Mouse (Mus musculus) NIH3T3 (cell line): Measurements from ENCODE around the gene Syn3.
"Not testable (repeated sequence)": the region's sequence is repeated elsewhere in the genome, so short reads cannot be mapped to it uniquely, and the experiment has no call there.

Experiments used
- DNase-seq: peaks from one replicate; pipeline ENCODE4 v3.0.0-alpha.2; 2012; ENCODE audit warnings: low read depth

The Syn3 gene

GRCm38 (mm10) chr10:86498673-86499391, at the start of gene Syn3:
Gene Syn3 (minus strand): TSS chr10:86498896.
- DNase-seq: peak; percentile 78

- DNase-seq: not testable (repeated sequence)
Measured at GRCm38 (mm10) chr10:86526357-86526874, 27.7 kb upstream of the Syn3 start.

DNA sequence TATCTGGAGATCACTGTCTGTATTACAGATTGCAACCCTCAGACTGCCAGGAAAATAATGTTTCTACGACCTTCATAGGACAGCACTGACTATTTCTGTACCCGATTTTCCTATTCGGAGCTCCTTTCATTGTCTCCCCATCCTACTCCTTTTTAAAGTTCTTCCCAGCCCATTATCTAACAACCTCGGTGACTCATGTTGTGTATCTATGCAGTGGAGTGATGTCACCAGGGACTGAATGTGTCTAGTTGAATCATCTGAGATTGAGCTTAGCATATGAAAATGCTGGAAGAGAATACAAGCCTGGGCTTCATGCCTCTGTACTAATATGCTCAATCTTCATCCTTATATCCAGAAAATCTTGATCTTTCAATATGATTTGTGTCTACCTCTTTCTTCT, 15.1 kb upstream of the Syn3 start:
- DNase-seq: no peak

- DNase-seq: no peak
Measured at GRCm38 (mm10) chr10:86510941-86511340, 12.2 kb upstream of the Syn3 start.

GRCm38 (mm10) chr10:86502063-86502462, 3.4 kb upstream of the Syn3 start:
- DNase-seq: no peak

DNA sequence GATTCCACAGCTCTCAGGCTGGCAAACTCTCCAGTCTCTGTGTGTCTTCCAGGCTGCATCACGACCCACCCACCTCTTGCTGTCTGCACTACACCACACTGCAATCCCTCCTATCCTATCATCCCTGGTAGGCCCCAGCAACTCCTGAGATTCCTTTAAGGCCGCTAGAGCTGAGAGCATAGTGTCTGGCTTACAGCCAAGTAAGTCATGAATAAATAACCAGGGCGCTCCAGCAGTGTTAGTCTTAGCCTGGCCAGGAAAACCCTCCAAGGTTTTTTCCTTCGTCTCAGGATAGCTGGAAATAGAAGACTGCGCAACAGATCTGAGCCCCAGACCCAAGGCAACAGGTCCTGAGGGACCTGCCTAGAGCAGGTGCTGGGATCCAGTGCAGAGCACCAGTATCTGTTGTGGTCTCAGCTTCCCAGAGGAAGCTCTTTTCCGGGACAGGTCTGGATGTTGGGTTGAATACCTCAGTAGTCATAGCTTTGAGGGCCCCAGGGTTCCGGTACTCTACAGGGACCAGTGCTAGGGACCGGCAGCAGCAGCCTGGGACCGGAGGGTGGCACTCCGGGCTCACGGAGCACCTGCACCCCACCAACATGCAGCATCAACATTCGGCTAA, 534 bp downstream of the Syn3 start:
- DNase-seq: peak; percentile 68

DNA sequence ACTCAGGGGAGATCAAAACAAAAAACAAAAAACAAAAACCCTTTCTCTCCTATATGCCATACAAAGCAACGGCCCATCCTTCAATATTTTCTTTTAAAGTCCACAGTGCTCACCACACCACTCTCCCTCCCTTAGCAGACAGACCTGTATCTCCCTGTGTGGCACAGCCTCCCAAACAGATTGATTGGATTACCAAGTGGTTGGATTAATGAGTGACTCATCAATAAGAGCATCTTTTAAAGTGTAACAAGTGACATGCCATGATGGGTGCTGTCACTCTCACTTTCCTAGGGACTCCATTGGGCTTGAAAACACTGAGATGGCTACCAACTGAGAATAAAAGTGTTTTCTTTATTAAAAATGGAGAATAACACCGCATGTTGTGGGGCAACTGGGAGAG, 2.8 kb downstream of the Syn3 start:
- DNase-seq: no peak

GRCm38 (mm10) chr10:86493140-86493539, 5.6 kb downstream of the Syn3 start:
- no peak for DNase-seq

DNA sequence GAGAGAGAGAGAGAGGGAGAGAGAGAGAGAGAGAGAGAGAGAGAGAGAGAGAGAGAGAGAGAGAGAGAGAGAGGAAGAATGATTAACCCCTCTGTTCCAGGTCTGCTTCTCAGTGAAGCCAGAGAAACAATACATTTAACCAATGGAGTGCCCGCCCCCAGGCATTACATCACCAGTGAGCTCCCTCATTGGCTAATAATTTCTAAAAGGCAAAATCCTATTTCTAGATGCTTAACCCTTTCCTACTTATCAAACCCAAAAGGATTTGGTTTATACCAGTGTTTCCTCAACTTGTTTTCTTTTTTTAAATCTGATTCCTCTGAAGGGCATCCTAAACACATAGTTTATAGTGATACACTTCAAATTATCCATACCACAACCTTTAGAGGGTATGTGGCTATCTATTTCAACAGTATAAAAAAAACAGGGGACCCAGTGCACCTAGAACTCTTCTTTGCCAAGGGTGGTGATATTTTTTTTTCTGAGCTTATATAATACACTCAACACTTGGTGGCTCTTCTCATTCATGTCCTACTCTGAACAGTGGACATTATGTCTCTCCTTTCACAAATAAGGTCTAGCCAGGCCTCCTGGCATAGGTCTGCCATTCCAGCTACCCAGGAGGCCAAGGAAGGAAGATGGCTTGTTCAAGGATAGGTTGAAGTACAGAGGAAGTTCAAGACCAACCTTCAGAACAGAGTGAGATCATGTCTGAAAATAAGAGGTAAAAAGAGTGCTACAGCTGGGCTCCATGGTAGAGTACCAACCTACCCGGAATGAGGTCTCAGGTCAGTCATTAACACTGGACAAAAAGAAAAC, 6.4 kb downstream of the Syn3 start:
- no peak for DNase-seq

DNA sequence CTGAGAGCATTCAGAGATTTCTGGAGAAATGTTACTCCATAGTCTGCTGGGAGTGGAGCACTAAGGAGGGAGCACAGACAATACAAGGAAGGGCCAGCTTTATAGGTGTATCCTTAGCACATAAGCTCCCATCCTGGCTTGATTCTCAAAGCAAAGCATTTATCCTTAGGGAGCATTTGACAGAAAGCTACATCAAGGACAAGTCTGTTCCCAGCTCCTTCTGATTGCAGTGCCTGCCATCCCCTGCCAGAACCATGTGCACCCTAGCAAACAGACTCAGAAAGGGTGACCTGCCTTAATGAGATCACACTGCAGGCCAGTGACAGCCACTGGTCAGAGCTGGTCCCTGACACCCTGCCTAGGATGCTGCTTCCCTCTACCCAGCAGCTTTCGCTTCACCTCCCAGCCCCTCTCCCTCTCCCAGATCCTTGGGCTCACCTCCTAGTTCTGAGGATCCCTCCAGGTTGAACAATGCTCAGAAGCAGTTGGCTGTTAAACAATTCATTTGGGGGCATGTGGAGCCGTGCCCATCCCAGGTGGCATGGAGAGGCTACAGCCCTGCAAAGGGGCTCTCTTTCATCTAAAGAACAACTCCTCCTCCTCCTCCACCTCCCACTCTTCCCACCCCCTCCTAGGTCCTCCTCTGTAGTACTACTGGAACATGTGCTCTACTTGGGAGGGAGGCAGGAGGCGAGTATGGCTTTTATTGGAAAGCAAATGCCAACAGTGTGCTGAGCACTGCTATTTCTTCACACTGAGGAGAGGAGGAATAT, 7.2 kb downstream of the Syn3 start:
- DNase-seq: no peak

DNA sequence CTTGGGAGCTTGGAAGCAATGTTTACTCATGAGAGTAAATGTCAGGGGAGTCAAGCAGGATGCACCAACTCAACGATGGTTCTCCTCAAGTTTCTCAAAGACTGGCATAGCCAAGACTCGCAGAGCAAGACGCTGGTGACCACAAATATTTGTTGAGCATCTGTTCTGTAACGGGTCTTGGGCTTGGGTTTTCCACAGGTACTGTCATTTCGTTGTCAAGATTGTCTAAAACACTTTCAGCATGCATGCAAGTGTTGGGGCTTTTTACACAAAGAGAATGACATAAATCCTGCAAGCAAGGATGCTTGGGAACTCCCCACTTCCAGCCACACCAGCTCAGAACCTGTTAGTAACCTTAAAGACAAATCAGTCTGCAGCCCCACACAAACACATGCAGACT, 10.2 kb downstream of the Syn3 start:
- DNase-seq: no peak

GRCm38 (mm10) chr10:86485971-86486370, 12.7 kb downstream of the Syn3 start:
- DNase-seq: no peak

GRCm38 (mm10) chr10:86483968-86484367, 14.7 kb downstream of the Syn3 start:
- peak; percentile 53 for DNase-seq

DNA sequence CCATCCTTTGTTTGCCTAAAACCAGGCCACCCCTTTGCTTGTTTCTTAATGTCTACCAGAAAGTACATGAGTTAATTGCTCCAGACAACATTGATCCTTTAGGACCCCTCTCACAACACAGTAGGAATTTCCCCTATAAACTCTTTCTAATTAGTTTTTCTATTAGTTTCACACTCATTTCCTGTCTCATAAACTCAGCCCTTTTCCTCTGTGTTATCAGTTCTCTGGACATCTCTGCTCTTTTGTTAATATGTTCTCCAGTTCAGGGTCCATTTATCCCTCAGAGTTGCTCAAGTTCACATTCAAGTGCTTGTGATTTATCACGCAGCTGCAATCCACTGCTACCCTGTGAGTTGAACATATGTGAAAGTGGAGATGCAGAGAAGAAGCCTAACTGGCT, 16.2 kb downstream of the Syn3 start:
- DNase-seq: no peak

DNA sequence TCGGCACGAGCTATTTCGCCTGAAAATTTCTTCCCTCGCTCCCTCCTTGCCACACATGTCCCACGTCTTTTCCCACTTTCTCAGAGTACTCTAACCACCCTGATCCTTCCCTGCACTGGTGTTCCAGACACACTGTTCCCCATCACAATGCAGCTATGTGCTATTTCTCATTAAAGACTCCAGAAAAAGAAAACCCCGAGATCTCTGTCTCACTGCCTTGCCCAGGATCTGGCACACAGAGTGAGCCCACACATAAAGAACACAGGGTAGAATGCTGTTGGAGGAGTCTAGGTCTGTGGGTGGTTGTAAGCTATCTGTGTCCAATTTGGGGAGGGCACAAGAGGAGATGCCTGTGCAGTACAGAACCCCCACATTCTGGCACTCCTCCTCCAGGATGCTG, 18.0 kb downstream of the Syn3 start:
- no peak for DNase-seq

DNA sequence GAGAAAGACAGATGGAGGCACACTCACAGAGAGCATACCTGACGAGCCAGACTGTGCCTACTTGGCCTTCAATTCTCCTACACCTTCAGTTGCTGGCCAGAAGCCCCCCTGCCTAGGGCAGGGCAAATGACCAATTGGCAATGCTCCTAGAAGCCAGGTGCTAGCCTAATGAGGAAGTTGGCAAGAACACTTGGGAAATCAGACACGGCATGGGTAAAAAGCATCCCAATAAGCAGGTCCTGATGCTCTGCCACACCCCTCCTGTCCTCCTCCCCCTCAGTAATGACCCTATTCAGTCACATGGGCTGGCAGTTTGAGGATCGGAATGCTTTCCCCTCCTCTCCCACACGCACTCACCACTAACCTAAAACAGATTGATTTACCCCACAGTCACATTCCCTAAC, 19.0 kb downstream of the Syn3 start:
- peak; percentile 55 for DNase-seq

- no peak for DNase-seq
Measured at GRCm38 (mm10) chr10:86476720-86477119, 22.0 kb downstream of the Syn3 start.

GRCm38 (mm10) chr10:86475270-86475669, 23.4 kb downstream of the Syn3 start:
- no peak for DNase-seq

DNA sequence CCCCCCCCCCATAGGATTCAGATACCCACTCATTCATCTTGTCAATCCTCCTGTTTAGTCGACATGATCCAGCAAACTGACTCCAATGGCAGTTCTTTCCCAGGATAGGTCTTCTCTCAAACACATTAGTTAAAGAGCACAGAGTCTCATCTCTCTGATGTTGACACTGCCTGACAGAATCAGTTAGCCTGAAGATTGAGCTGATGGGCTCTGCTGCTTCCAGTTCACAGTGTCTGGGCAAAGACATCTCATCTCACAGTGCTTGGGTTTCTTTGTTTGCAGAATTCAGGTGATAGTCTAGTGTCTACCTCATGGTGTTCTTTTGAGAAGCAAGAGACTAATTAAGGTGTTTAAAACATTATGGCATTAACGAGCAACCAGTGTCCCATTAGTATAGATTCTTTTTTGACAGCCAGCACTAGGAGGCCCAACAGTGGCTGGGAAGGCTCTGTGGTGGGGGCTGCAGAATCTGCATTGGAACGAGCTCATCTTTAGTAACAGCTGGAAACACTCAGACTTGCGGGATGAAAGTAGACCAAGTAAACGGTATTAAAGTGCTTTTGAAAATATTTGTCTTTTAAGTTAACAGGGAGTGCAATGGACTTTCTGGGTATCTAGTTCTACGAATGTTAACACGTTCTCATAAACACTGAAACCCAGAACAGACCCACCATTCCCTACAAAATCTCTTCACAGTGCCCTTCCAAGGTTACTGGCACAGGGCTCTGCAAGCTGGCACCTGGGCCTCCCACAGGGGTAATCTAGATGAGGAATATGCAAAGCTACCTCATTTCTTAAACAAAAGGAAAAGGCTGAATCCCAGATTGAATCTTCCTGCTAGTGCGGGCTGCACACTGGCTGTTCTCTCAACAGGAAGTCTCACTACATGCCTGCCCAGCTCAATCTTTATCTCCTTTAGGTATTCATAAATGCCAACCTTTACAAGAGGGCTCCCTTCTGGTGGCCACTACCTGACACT, 24.2 kb downstream of the Syn3 start:
- DNase-seq: no peak

GRCm38 (mm10) chr10:86473637-86474154, 25.0 kb downstream of the Syn3 start:
- peak; percentile 82 for DNase-seq
